ENCODE assay signal across 8 mouse cellular contexts in genomic region chr7:75854231-75854925, GRCm38 (mm10). TPM values are rescaled to one million over a fixed set of nuclear protein-coding genes. Genes with fewer than 3 reads are reported as not detected.
DNase-seq lines count a peak whose midpoint lies in the region; ATAC-seq and TF ChIP-seq lines count a peak whose summit lies in the region.

No protein-coding gene starts in this region.

- 44% methylated on average over 6 of the region's 6 CpGs for WGBS in lung, embryonic 16.5 days
- 54% methylated on average over 6 of the region's 6 CpGs for WGBS in lung, adult 2 months
- 20% methylated on average over 6 of the region's 6 CpGs for WGBS in forebrain, embryonic 10.5 days
- WGBS in neural tube, embryonic 14.5 days = 22% methylated on average over 6 of the region's 6 CpGs

- H3K4me3 ChIP-seq in lung, embryonic 16.5 days (ENCODE audit: low read length) = no peak overlapping the region
- no peak overlapping the region for H3K4me3 ChIP-seq in lung, adult 2 months (replicated peaks; ENCODE audit: extremely low read depth, low read depth, low read length)
- H3K4me3 ChIP-seq in forebrain, embryonic 10.5 days = peak overlapping the region; percentile 14; the same call in 1 of the 2 replicates
- no peak overlapping the region for H3K4me3 ChIP-seq in neural tube, embryonic 14.5 days (ENCODE audit: low read depth, low read length)

- peak; percentile 51 for ATAC-seq in lung, embryonic 16.5 days (ENCODE audit: low read depth)
- no peak for ATAC-seq in neural tube, embryonic 14.5 days (ENCODE audit: low read depth)
- ATAC-seq in erythroid progenitor cell, adult 5-6 weeks (replicated peaks; ENCODE audit: low FRiP score, poor library complexity, severe bottlenecking) = no peak

- DNase-seq in lung, adult 2 months = no peak
- peak; percentile 69 for DNase-seq in forebrain, embryonic 10.5 days (ENCODE audit: extremely low spot score, low spot score)
- peak; percentile 53 to 69 for DNase-seq in kidney, postnatal 25 days
- DNase-seq in ovary, postnatal 36 days (ENCODE audit: low spot score) = no peak
- DNase-seq in urinary bladder, postnatal 14 days (ENCODE audit: low spot score) = no peak

- no peak overlapping the region for H3K4me2 ChIP-seq in lung, embryonic 16.5 days (ENCODE audit: low read depth, low read length)
- H3K4me2 ChIP-seq in neural tube, embryonic 14.5 days (ENCODE audit: low read depth, low read length) = no peak overlapping the region

- H3K4me1 ChIP-seq in lung, embryonic 16.5 days (replicated peaks; ENCODE audit: control insufficient read depth, insufficient read depth, low read length) = peaks cover 46% of the 10 kb centered on the region
- peaks cover 25% of the 10 kb centered on the region for H3K4me1 ChIP-seq in lung, adult 2 months (ENCODE audit: control insufficient read depth, insufficient read depth, low read length)
- peaks cover 62% of the 10 kb centered on the region for H3K4me1 ChIP-seq in forebrain, embryonic 10.5 days
- peaks cover 41% of the 10 kb centered on the region for H3K4me1 ChIP-seq in neural tube, embryonic 14.5 days (ENCODE audit: control insufficient read depth, insufficient read depth, low read length)

- peak overlapping the region; percentile 87 for H3K27ac ChIP-seq in lung, embryonic 16.5 days (ENCODE audit: low read length)
- peak overlapping the region; percentile 82 for H3K27ac ChIP-seq in forebrain, embryonic 10.5 days
- peak overlapping the region; percentile 74 for H3K27ac ChIP-seq in neural tube, embryonic 14.5 days (ENCODE audit: low read depth, low read length)

- H3K27me3 ChIP-seq in lung, embryonic 16.5 days (ENCODE audit: control insufficient read depth, insufficient read depth, low read depth, low read length) = no peaks in the 10 kb centered on the region
- H3K27me3 ChIP-seq in forebrain, embryonic 10.5 days (ENCODE audit: poor library complexity, severe bottlenecking) = no peaks in the 10 kb centered on the region
- no peaks in the 10 kb centered on the region for H3K27me3 ChIP-seq in neural tube, embryonic 14.5 days (ENCODE audit: control insufficient read depth, insufficient read depth, low read length)

- no peak for TF ChIP-seq POLR2A in lung, adult 2 months (IDR thresholded peaks at IDR 0.05; ENCODE audit: borderline replicate concordance, extremely low read depth, low read depth, low read length)

- TF ChIP-seq CTCF in lung, adult 2 months (IDR thresholded peaks at IDR 0.05; ENCODE audit: insufficient read depth, low read length) = no peak

- no peaks in the 10 kb centered on the region; the same call in 1 of the 2 replicates for H3K36me3 ChIP-seq in lung, embryonic 16.5 days (ENCODE audit: control insufficient read depth, insufficient read depth, low read length)
- peaks cover 41% of the 10 kb centered on the region for H3K36me3 ChIP-seq in forebrain, embryonic 10.5 days (replicated peaks)
- no peaks in the 10 kb centered on the region for H3K36me3 ChIP-seq in neural tube, embryonic 14.5 days (ENCODE audit: control insufficient read depth, insufficient read depth, low read length)

- H3K9me3 ChIP-seq in lung, embryonic 16.5 days (ENCODE audit: control insufficient read depth, low read length) = no peaks in the 10 kb centered on the region
- no peaks in the 10 kb centered on the region for H3K9me3 ChIP-seq in forebrain, embryonic 10.5 days
- no peaks in the 10 kb centered on the region for H3K9me3 ChIP-seq in neural tube, embryonic 14.5 days (ENCODE audit: control insufficient read depth, low read length)

- H3K9ac ChIP-seq in lung, embryonic 16.5 days (ENCODE audit: low read length) = peak overlapping the region; percentile 41
- H3K9ac ChIP-seq in neural tube, embryonic 14.5 days (replicated peaks; ENCODE audit: low read depth, low read length) = no peak overlapping the region

RNA-seq across cellular contexts. Expression of gene Klhl25, which starts 6.3 kb away (rescaled TPM):
- polyA plus RNA-seq in lung, embryonic 16.5 days (2015; fragmentation: Nextera tagmentation; extraction: Ambion mirVana) = 20.5 and 21.6 TPM in 2 replicates
- polyA plus RNA-seq in lung, adult 2 months (2012; rRNA removed) = 21.9 and 26.5 TPM in 2 replicates
- polyA plus RNA-seq in forebrain, embryonic 10.5 days (2016; fragmentation: Nextera tagmentation; extraction: Ambion mirVana) = 24.2 and 25.2 TPM in 2 replicates
- polyA plus RNA-seq in neural tube, embryonic 14.5 days (2014; fragmentation: Nextera tagmentation; extraction: Ambion mirVana) = 22.1 and 23.3 TPM in 2 replicates
- 8.6 and 28.1 TPM in 2 replicates for total RNA-seq in erythroid progenitor cell, adult 5-6 weeks (2015; ENCODE audit: low replicate concordance)
- 25.9 and 41.9 TPM in 2 replicates for total RNA-seq in erythroid progenitor cell, adult 5-6 weeks (2017; ENCODE audit: low replicate concordance)

Comparison
In these comparisons a context has a peak if more than half of its experiments do, and no peak if none do; other contexts are left out.
1. DNase-seq: peak in forebrain, embryonic 10.5 days (single experiment) and kidney, postnatal 25 days (2 of 2); none in lung, adult 2 months (single experiment), ovary, postnatal 36 days (single experiment) and urinary bladder, postnatal 14 days (single experiment).
2. Peak in every context shown above with its lines, with median percentiles within 50 percentile points of each other: H3K27ac ChIP-seq.